Mouse (Mus musculus) kidney, embryonic 14.5 days (tissue): ENCODE measurements around the gene Clns1a. TPM values are rescaled to one million over a fixed set of nuclear protein-coding genes. Genes with fewer than 3 reads are reported as not detected.

Experiments
- ATAC-seq: fragments of 200-750 bp; cut with Nextera tagmentation; 2 replicates; pipeline ENCODE4 v1.8.0; 2017; ENCODE audit warnings: moderate number of reproducible peaks, mild to moderate bottlenecking, moderate TSS enrichment, moderate library complexity; ENCODE audit not compliant: low FRiP score, low TSS enrichment
- H3K27ac ChIP-seq: fragments of 300-500 bp; sonication (generic); 2 replicates; pipeline ENCODE4 v1.5.1; 2014; ENCODE audit warnings: low read depth, mild to moderate bottlenecking, low read length, moderate library complexity, mixed read lengths
- H3K27me3 ChIP-seq: fragments of 300-500 bp; sonication (generic); 2 replicates; pipeline ENCODE4 v1.6.1; 2014; ENCODE audit warnings: mild to moderate bottlenecking, low read length; ENCODE audit not compliant: control insufficient read depth, insufficient read depth
- H3K36me3 ChIP-seq: fragments of 300-500 bp; sonication (generic); 2 replicates; pipeline ENCODE4 v1.6.1; 2014; ENCODE audit warnings: low read length, mixed read lengths; ENCODE audit not compliant: control insufficient read depth, insufficient read depth
- H3K4me1 ChIP-seq: fragments of 300-500 bp; sonication (generic); 2 replicates; pipeline ENCODE4 v1.6.1; 2014; ENCODE audit warnings: low read length, mixed read lengths; ENCODE audit not compliant: control insufficient read depth, insufficient read depth
- H3K4me2 ChIP-seq: fragments of 300-500 bp; sonication (generic); replicated peaks from 2 replicates; pipeline ENCODE4 v1.6.1; 2014; ENCODE audit warnings: low read depth, mild to moderate bottlenecking, low read length
- H3K4me3 ChIP-seq: fragments of 300-500 bp; sonication (generic); 2 replicates; pipeline ENCODE4 v1.5.1; 2014; ENCODE audit warnings: mild to moderate bottlenecking, low read length
- H3K9ac ChIP-seq: fragments of 300-500 bp; sonication (generic); 2 replicates; pipeline ENCODE4 v1.6.1; 2014; ENCODE audit warnings: low read depth, mild to moderate bottlenecking, low read length, moderate library complexity
- H3K9me3 ChIP-seq: fragments of 300-500 bp; sonication (generic); 2 replicates; pipeline ENCODE4 v1.6.1; 2016; ENCODE audit warnings: low read length; ENCODE audit not compliant: control insufficient read depth
- WGBS: fragments of 180-500 bp; shearing (Covaris S2); extraction: QIAGEN DNeasy Blood & Tissue Kit; methylation state at CpG from one replicate; pipeline ENCODE4 v1.1.7; 2014; 5-methylcytosine and 5-hydroxymethylcytosine counted together
- polyA plus RNA-seq: library from polyadenylated mRNA; unstranded; fragments of >200 nt; fragmentation: Nextera tagmentation; extraction: Ambion mirVana; gene quantifications from 2 replicates; pipeline ENCODE4 v1.2.1, GENCODE M21; 2014

The Clns1a gene
- polyA plus RNA-seq, 1 experiment from 2014 or later, result 238 TPM

DNA sequence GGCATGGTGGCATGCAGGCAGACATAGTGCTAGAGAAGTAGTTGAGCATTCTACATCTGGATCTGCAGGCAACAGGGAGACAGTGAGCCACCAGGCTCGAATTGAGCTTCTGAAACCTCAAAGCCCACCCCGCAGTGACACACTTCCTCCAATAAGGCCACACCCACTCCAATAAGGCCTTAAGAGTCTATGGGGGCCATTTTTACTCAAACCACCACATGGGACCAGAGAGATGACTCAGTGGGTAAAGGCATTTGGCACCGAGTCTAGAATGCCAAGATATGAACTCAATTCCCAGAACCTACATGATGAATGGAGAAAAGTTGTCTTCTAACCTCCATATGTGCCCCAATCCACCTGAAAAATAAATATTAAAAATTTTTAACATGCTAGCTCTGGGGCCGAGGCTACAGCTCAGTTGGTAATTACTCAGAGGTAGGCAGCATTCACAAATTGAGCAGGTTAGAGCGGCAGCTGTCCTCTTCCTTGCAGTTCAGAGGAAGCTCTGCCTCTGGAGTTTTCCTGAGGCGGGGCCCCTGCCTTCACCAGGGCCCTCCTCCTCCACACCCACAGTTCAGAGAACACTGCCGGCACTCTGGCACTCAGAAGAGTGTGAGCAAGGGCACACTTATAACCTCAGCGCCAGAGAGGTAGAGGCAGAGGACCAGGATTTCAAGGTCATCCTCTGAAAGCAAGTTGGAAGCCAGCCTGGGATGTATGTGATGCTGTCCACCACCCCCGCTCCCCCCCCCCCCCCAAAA, 70.2 kb downstream of the Clns1a start:
- no peak overlapping the region for H3K4me3 ChIP-seq
- H3K27ac ChIP-seq, result no peak overlapping the region
- ATAC-seq, result no peak
- no peaks in the 10 kb centered on the region for H3K27me3 ChIP-seq
- H3K4me1 ChIP-seq, result no peaks in the 10 kb centered on the region
- 69% methylated on average over 9 of the region's 9 CpGs for WGBS
- no peak overlapping the region for H3K4me2 ChIP-seq
- H3K9ac ChIP-seq, result no peak overlapping the region
- H3K9me3 ChIP-seq, result no peaks in the 10 kb centered on the region
- no peaks in the 10 kb centered on the region for H3K36me3 ChIP-seq

GRCm38 (mm10) chr7:97767841-97768240, 71.4 kb downstream of the Clns1a start:
- no peaks in the 10 kb centered on the region for H3K36me3 ChIP-seq
- WGBS, result 81% methylated on average over 8 of the region's 8 CpGs
- H3K4me2 ChIP-seq, result no peak overlapping the region
- no peak overlapping the region for H3K27ac ChIP-seq
- H3K27me3 ChIP-seq, result no peaks in the 10 kb centered on the region
- H3K9ac ChIP-seq, result no peak overlapping the region
- no peaks in the 10 kb centered on the region for H3K9me3 ChIP-seq
- ATAC-seq, result no peak
- no peak overlapping the region for H3K4me3 ChIP-seq
- no peaks in the 10 kb centered on the region for H3K4me1 ChIP-seq

- H3K9me3 ChIP-seq, result no peaks in the 10 kb centered on the region
- H3K4me1 ChIP-seq, result no peaks in the 10 kb centered on the region
- H3K9ac ChIP-seq, result no peak overlapping the region
- H3K27ac ChIP-seq, result no peak overlapping the region
- 78% methylated on average over 4 of the region's 4 CpGs for WGBS
- H3K27me3 ChIP-seq, result no peaks in the 10 kb centered on the region
- H3K4me2 ChIP-seq, result no peak overlapping the region
- no peaks in the 10 kb centered on the region for H3K36me3 ChIP-seq
- H3K4me3 ChIP-seq, result no peak overlapping the region
- no peak for ATAC-seq
Observed at GRCm38 (mm10) chr7:97769020-97769419, 72.6 kb downstream of the Clns1a start.

Other genes starting within 250 kb of the Clns1a start
- gene Kctd14, start 245.3 kb upstream of the Clns1a start, polyA plus RNA-seq, result 0.58 and 1.1 TPM in 2 replicates
- 42.4 and 61.5 TPM in 2 replicates for gene Ints4, start 215.7 kb upstream of the Clns1a start, polyA plus RNA-seq
- 44.4 and 50.8 TPM in 2 replicates for gene Aamdc, start 117.1 kb upstream of the Clns1a start, polyA plus RNA-seq
- 19.0 and 28.4 TPM in 2 replicates for gene Rsf1, start 116.7 kb upstream of the Clns1a start, polyA plus RNA-seq
- gene Aqp11, start 41.7 kb downstream of the Clns1a start, polyA plus RNA-seq, result 12.3 and 12.6 TPM in 2 replicates
- gene Pak1, start 91.9 kb downstream of the Clns1a start, polyA plus RNA-seq, result 13.0 and 22.1 TPM in 2 replicates
- not detected in 2 replicates for gene Gdpd4, start 223.3 kb downstream of the Clns1a start, polyA plus RNA-seq